Mouse (Mus musculus): ENCODE data around the gene Nub1.
A peak's percentile ranks its signal among the peaks of the same experiment; 100 is the strongest.

Gene Nub1

GRCm38 (mm10) chr5:24704615-24705014, 19.3 kb downstream of the Nub1 start:
- no peak for DNase-seq

GRCm38 (mm10) chr5:24709962-24710361, 24.6 kb downstream of the Nub1 start:
- peak; percentile 67 for DNase-seq

- no peak for DNase-seq
Observed at GRCm38 (mm10) chr5:24711615-24712014, 26.3 kb downstream of the Nub1 start.

- no peak for DNase-seq
Observed at GRCm38 (mm10) chr5:24713199-24713598, 27.9 kb downstream of the Nub1 start.

GRCm38 (mm10) chr5:24713987-24714386, 28.7 kb downstream of the Nub1 start:
- DNase-seq: peak; percentile 44

- no peak for DNase-seq
Observed at GRCm38 (mm10) chr5:24718076-24718475, 32.7 kb downstream of the Nub1 start.

- DNase-seq: no peak
Observed at GRCm38 (mm10) chr5:24719852-24720251, 34.5 kb downstream of the Nub1 start.

GRCm38 (mm10) chr5:24723527-24724269, 38.4 kb downstream of the Nub1 start:
- no peak for DNase-seq

GRCm38 (mm10) chr5:24724270-24724634, 38.9 kb downstream of the Nub1 start:
- no peak for DNase-seq

GRCm38 (mm10) chr5:24724805-24725204, 39.5 kb downstream of the Nub1 start:
- peak; percentile 61 for DNase-seq

GRCm38 (mm10) chr5:24725897-24726296, 40.6 kb downstream of the Nub1 start:
- peak; percentile 37 for DNase-seq

- DNase-seq: peak; percentile 68
Observed at GRCm38 (mm10) chr5:24726901-24727836, 41.8 kb downstream of the Nub1 start.

GRCm38 (mm10) chr5:24729797-24730487, 44.6 kb downstream of the Nub1 start:
- DNase-seq: no peak

GRCm38 (mm10) chr5:24730488-24730871, 45.1 kb downstream of the Nub1 start, which contains the start of gene Wdr86:
Gene Wdr86, minus strand, starts transcription at chr5:24730727.
- peak; percentile 47 for DNase-seq

- peak; percentile 48 for DNase-seq
Observed at GRCm38 (mm10) chr5:24730986-24731385, 45.7 kb downstream of the Nub1 start.

- peak; percentile 73 for DNase-seq
Observed at GRCm38 (mm10) chr5:24733134-24733533, 47.8 kb downstream of the Nub1 start.

GRCm38 (mm10) chr5:24733771-24734426, 48.6 kb downstream of the Nub1 start:
- DNase-seq: no peak

GRCm38 (mm10) chr5:24737595-24737994, 52.3 kb downstream of the Nub1 start:
- no peak for DNase-seq

GRCm38 (mm10) chr5:24738517-24738916, 53.2 kb downstream of the Nub1 start:
- no peak for DNase-seq

GRCm38 (mm10) chr5:24739141-24739753, 53.9 kb downstream of the Nub1 start:
- DNase-seq: peak; percentile 87

GRCm38 (mm10) chr5:24741172-24741885, 56.0 kb downstream of the Nub1 start:
- no peak for DNase-seq
